Mouse (Mus musculus) ES-CJ7 (cell line): ENCODE measurements around the gene Vmn1r234.
"Not testable (repeated sequence)": the region's sequence is repeated elsewhere in the genome, so short reads cannot be mapped to it uniquely, and the experiment has no call there.

ENCODE experiments used
- DNase-seq: peaks from one replicate; pipeline ENCODE4 v3.0.0; 2011; ENCODE audit warnings: low read depth, low spot score

Gene Vmn1r234

DNA sequence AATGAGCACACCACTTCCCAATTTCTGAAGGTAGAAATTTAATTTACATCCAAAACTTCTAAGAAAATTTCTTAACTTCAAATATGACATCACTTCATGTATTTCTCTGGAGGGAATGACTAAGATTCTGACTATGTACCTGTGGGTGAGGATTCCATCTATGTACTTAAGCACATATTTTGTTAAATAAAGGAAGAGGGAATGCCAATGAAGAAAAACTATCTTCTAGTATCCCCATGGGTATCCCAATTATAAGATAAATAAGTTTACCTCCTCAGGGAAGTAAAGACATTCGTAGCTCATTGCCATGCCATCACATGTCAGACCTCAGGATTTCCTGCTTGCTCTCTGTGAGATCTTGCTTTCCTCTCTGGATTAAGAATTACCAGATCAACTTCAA is at the start of gene Vmn1r234:
TSS of gene Vmn1r234 (plus strand) at position 301 of the 400 bp plus-strand sequence.
- no peak for DNase-seq

DNA sequence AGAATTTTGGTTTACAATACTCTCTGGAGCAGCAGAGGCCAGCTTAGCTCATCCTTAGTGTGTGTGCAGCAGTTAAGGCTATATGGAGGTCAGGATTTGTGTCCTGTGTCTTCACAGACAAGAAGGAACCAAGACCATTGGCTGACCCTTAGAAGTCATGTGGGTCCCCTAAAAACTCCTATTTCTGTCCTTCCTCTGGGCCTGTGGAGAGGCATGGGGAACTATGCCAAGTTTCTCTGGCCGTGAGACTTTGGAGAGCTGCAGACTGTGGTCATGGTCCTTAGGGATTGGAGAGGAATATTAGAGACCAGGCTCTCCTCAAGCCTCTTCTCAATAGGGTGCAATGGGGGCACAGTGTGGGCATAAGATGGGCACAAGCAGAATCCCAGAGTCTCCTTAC is 14.8 kb upstream of the Vmn1r234 start:
- not testable (repeated sequence) for DNase-seq

DNA sequence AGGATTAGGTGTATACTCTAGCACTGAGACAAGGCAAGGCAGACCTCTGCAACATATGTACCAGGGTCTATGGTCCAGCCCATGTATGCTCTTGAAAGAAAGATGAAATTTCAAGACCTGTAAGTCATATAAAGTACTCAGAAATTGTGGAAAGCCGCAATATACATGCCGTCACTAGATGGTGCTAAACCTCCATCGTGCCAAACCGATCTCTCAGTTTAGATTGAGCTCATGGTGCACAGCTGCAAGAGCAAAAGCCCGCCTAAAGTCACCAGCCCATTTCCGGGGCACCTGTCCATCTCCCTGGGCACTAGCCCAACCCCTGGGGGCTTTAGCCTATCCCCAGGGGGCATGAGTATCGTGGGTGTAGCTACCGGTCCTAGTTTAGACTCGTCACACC is 5.8 kb downstream of the Vmn1r234 start:
- DNase-seq = peak; percentile 64

DNA sequence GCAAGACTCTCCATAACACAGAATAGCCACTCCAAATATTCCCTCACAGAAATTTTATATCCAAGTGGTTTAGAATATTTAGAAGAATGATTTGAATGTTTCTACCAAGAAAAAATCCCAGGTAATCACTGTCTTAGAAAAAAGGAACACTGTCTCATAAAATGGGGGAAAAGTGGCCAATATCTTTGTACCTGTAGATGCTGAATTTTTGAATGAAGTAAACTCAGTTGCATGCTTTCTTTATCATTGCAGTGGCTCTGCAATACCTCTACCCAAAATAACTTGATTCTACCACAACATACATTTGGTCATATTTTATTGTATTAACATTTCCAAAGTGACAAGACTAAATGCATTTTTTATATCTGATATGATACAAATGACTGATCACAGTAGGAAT is 30.2 kb downstream of the Vmn1r234 start, which contains the start of gene Vmn1r235:
TSS of gene Vmn1r235 (plus strand) at position 301 of the 400 bp plus-strand sequence.
- DNase-seq = no peak

DNA sequence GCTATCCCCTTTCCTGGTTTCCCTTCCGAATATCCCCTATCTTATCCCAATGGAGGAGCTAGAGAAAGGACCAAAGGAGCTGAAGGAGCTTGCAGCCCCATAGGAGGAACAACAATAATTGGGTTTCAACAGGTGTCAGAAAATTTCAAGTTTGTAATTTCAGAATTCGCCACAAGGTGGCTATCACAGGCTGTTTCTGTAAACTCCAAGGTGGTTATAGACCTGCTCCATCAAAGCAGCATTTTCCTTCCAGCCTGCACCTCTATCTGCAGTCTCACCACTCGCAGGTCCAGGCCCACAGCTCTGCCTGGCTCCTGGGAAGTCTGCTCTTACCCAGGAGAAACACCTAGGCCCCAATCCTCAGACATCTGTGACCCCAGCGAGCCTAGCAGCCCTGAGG is 46.2 kb downstream of the Vmn1r234 start:
- DNase-seq = peak; percentile 85

DNA sequence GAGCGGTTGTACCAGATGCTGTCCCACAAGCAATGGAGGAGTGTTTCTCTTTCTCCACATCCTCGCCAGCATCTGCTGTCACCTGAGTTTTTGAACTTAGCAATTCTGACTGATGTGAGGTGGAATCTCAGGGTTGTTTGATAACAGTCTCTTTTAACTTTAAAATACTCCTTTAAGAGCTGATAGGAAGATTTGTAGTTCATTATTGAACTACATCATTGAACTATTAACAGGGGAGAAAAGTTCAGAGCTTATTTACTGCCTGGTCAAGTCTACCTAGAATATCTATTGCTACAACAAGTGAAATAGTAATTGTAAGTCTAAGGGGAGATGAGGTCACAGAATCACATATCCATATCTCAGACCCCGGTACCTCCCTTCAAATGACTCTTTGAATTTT is 56.8 kb downstream of the Vmn1r234 start, which contains the start of gene Vmn1r236:
TSS of gene Vmn1r236 (plus strand) at position 301 of the 400 bp plus-strand sequence.
- DNase-seq = no peak

DNA sequence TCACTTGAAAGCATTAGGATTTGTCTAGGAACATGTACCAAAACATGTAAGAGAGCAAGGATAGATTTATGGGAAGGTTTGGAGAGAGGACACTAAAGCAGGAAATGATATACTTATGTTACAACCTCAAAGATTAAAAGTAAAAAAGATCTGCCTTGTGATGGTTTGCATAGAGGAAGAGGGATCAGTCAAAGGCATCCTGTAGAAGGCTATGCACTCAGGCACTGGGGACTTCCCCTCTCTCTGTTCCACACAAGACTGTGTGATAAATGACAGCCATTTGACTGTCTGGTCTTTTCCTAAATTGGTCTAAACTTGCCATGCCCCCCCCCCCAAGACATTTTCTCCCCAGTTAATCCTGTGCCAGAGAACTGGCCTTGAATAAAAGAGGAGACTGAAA is 58.5 kb downstream of the Vmn1r234 start:
- no peak for DNase-seq
